Mouse (Mus musculus) adrenal gland (tissue): ENCODE measurements around the gene Trem1.

Experiments
- intact Hi-C: fragments of 180-260 bp; cut with DNase I; formaldehyde crosslinking; loops from one replicate; pipeline ENCODE4 v1.15.1; 2025
- long read RNA-seq, 2 experiments: library from polyadenylated mRNA; unstranded; transcript quantifications; one replicate each; pipeline ENCODE4 v2.0.0; 2020; ENCODE audit warnings: borderline replicate concordance in 1 of 2; ENCODE audit not compliant: insufficient replicate concordance in 1 of 2

The Trem1 gene
- long read RNA-seq, experiment 1 = 0 reads
- long read RNA-seq, experiment 2 = 0 reads

- intact Hi-C loops = no loop called here
Observed at GRCm38 (mm10) chr17:48232518-48232917, at the start of gene Trem1. TSS of gene Trem1 (plus strand) at chr17:48232768.

GRCm38 (mm10) chr17:48185252-48185651 is 47.3 kb upstream of the Trem1 start:
- intact Hi-C loops = no loop called here

- intact Hi-C loops = no loop called here
Observed at GRCm38 (mm10) chr17:48192366-48192765, 40.2 kb upstream of the Trem1 start.

GRCm38 (mm10) chr17:48203086-48203485 is 29.5 kb upstream of the Trem1 start:
- intact Hi-C loops = no loop called here

GRCm38 (mm10) chr17:48212596-48212995 is 20.0 kb upstream of the Trem1 start:
- intact Hi-C loops = no loop called here

- intact Hi-C loops = no loop called here
Observed at GRCm38 (mm10) chr17:48213511-48213910, 19.1 kb upstream of the Trem1 start.

GRCm38 (mm10) chr17:48215429-48215828 is 17.1 kb upstream of the Trem1 start:
- intact Hi-C loops = no loop called here

GRCm38 (mm10) chr17:48230680-48231079 is 1.9 kb upstream of the Trem1 start:
- intact Hi-C loops = no loop called here

- intact Hi-C loops = no loop called here
Observed at GRCm38 (mm10) chr17:48233789-48234188, 1.2 kb downstream of the Trem1 start.

- intact Hi-C loops = no loop called here
Observed at GRCm38 (mm10) chr17:48234550-48234949, 2.0 kb downstream of the Trem1 start.

GRCm38 (mm10) chr17:48235773-48236370 is 3.3 kb downstream of the Trem1 start:
- intact Hi-C loops = no loop called here

- intact Hi-C loops = no loop called here
Observed at GRCm38 (mm10) chr17:48237621-48238020, 5.1 kb downstream of the Trem1 start.

- intact Hi-C loops = no loop called here
Observed at GRCm38 (mm10) chr17:48247221-48247928, 14.8 kb downstream of the Trem1 start, which contains the start of gene Trem3. TSS of gene Trem3 (plus strand) at chr17:48247777.

- intact Hi-C loops = no loop called here
Observed at GRCm38 (mm10) chr17:48249039-48249438, 16.5 kb downstream of the Trem1 start.

- intact Hi-C loops = no loop called here
Observed at GRCm38 (mm10) chr17:48249501-48249900, 16.9 kb downstream of the Trem1 start.

GRCm38 (mm10) chr17:48250631-48251030 is 18.1 kb downstream of the Trem1 start:
- intact Hi-C loops = no loop called here

- intact Hi-C loops = no loop called here
Observed at GRCm38 (mm10) chr17:48256575-48256974, 24.0 kb downstream of the Trem1 start.

GRCm38 (mm10) chr17:48261868-48262267 is 29.3 kb downstream of the Trem1 start:
- intact Hi-C loops = no loop called here

- intact Hi-C loops = no loop called here
Observed at GRCm38 (mm10) chr17:48263741-48264362, 31.3 kb downstream of the Trem1 start, which contains the start of gene Treml4. TSS of gene Treml4 (plus strand) at chr17:48264295.

- intact Hi-C loops = no loop called here
Observed at GRCm38 (mm10) chr17:48264662-48265061, 32.1 kb downstream of the Trem1 start.

- intact Hi-C loops = no loop called here
Observed at GRCm38 (mm10) chr17:48266138-48266537, 33.6 kb downstream of the Trem1 start.

- intact Hi-C loops = no loop called here
Observed at GRCm38 (mm10) chr17:48266610-48267304, 34.2 kb downstream of the Trem1 start.
